Mouse (Mus musculus): ENCODE measurements around the gene Gtf3c4. TPM values are rescaled to one million over a fixed set of nuclear protein-coding genes. Genes with fewer than 3 reads are reported as not detected.

Gtf3c4 gene
- polyA plus RNA-seq, 1 experiment from 2014 or later = 3.3 TPM

DNA sequence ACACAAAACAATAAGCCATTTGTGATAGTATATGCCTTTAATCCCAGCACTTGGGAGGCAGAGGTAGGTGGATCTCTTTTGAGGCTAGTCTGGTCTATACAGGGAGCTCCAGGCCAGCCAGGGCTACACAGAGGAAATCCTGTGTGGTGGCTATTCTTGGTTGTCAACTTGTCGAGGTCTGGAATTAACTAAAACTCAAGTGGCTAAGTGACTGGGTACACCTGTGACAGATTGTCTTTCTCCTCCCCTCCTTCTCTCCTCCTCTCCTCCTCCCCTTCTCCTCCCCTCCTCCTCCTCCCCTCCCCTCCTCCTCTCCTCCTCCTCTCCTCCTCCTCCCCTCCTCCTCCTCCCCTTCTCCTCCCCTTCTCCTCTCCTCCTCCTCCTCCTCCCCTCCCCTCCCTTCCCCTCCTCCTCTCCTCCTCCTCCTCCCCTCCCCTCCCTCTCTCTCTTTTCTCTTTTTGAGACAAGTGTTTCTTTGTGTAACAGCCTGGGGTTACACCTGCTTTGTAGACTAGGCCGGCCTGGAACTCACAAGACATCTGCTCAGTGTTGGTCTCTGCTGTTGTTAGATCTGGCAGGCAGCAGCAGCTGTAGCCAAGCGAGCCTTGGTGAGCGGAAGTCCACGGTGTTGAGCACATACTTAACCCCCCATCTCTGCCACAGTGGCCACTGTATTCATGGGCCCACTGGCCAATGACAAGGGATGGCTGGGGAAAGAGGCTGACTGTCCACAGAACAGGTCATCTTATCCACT, 29.7 kb downstream of the Gtf3c4 start:
- H3K4me2 ChIP-seq (ENCODE audit: low read depth, low read length) = no peak overlapping the region
- H3K9me3 ChIP-seq (ENCODE audit: low read length) = no peaks in the 10 kb centered on the region
- no peaks in the 10 kb centered on the region for H3K27me3 ChIP-seq (ENCODE audit: insufficient read depth, low read length)
- no peak overlapping the region for H3K27ac ChIP-seq (ENCODE audit: low read depth)
- no peaks in the 10 kb centered on the region for H3K4me1 ChIP-seq (ENCODE audit: insufficient read depth)
- TF ChIP-seq EP300 (IDR thresholded peaks at IDR 0.05; ENCODE audit: low read depth) (no peak), CTCF (IDR thresholded peaks at IDR 0.05; ENCODE audit: low read depth) (no peak)
- no peak for ATAC-seq
- DNase-seq = no peak
- no peak overlapping the region for H3K4me3 ChIP-seq (ENCODE audit: low read depth, low read length)
- WGBS (ENCODE audit: insufficient replicate concordance) = 61% methylated on average over 5 of the region's 5 CpGs
- no peaks in the 10 kb centered on the region for H3K36me3 ChIP-seq (replicated peaks; ENCODE audit: insufficient read depth, low read length)
- H3K9ac ChIP-seq (replicated peaks) = no peak overlapping the region

DNA sequence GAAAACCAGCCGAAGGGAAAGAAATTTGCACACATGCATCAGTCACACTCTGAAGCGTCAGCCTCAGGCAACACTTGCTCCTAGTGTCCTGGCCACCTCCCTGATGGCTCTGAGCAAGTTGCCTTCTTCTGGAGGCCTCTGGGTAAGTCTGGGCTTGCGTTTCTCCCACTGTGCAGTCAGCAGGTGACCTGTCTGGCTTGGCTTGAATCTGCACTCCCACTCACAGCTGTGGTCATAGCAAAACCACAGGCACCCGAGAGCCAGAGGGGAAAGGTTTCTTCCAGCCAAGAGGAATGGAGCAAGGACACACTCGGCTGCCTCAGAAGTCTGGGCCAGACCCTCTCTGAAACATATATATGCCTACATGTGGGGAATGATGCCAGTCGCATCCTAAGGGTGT, 31.3 kb downstream of the Gtf3c4 start:
- TF ChIP-seq EP300 (IDR thresholded peaks at IDR 0.05; ENCODE audit: low read depth) (no peak), CTCF (IDR thresholded peaks at IDR 0.05; ENCODE audit: low read depth) (no peak)
- Histone ChIP-seq H3K27ac (ENCODE audit: low read depth) (no peak overlapping the region), H3K36me3 (replicated peaks; ENCODE audit: insufficient read depth, low read length) (no peaks in the 10 kb centered on the region), H3K4me1 (ENCODE audit: insufficient read depth) (no peaks in the 10 kb centered on the region), H3K4me3 (ENCODE audit: low read depth, low read length) (no peak overlapping the region), H3K27me3 (ENCODE audit: insufficient read depth, low read length) (no peaks in the 10 kb centered on the region), H3K9ac (replicated peaks) (no peak overlapping the region), H3K4me2 (ENCODE audit: low read depth, low read length) (no peak overlapping the region), H3K9me3 (ENCODE audit: low read length) (no peaks in the 10 kb centered on the region)
- 69% methylated on average over 6 of the region's 6 CpGs for WGBS (ENCODE audit: insufficient replicate concordance)
- ATAC-seq = no peak
- no peak for DNase-seq

GRCm38 (mm10) chr2:28803406-28803805, 36.8 kb downstream of the Gtf3c4 start:
- DNase-seq = no peak
- WGBS (ENCODE audit: insufficient replicate concordance) = 57% methylated on average over 7 of the region's 7 CpGs

GRCm38 (mm10) chr2:28799575-28799974, 40.6 kb downstream of the Gtf3c4 start:
- Histone ChIP-seq H3K9ac (replicated peaks) (no peak overlapping the region), H3K27me3 (ENCODE audit: insufficient read depth, low read length) (no peaks in the 10 kb centered on the region), H3K4me1 (ENCODE audit: insufficient read depth) (no peaks in the 10 kb centered on the region), H3K4me2 (ENCODE audit: low read depth, low read length) (no peak overlapping the region), H3K9me3 (ENCODE audit: low read length) (no peaks in the 10 kb centered on the region), H3K4me3 (ENCODE audit: low read depth, low read length) (no peak overlapping the region), H3K36me3 (replicated peaks; ENCODE audit: insufficient read depth, low read length) (no peaks in the 10 kb centered on the region), H3K27ac (ENCODE audit: low read depth) (no peak overlapping the region)
- 42% methylated on average over 2 of the region's 2 CpGs for WGBS (ENCODE audit: insufficient replicate concordance)
- DNase-seq = no peak
- no peak for ATAC-seq
- TF ChIP-seq CTCF (IDR thresholded peaks at IDR 0.05; ENCODE audit: low read depth) (no peak), EP300 (IDR thresholded peaks at IDR 0.05; ENCODE audit: low read depth) (no peak)

More at GRCm38 (mm10) chr2:28803406-28803805, 36.8 kb downstream of the Gtf3c4 start:
- H3K4me3 ChIP-seq (ENCODE audit: low read depth, low read length) = no peak overlapping the region
- TF ChIP-seq EP300 (IDR thresholded peaks at IDR 0.05; ENCODE audit: low read depth) (no peak), CTCF (IDR thresholded peaks at IDR 0.05; ENCODE audit: low read depth) (no peak)
- H3K4me1 ChIP-seq (ENCODE audit: insufficient read depth) = no peaks in the 10 kb centered on the region
- H3K36me3 ChIP-seq (replicated peaks; ENCODE audit: insufficient read depth, low read length) = no peaks in the 10 kb centered on the region
- ATAC-seq = no peak
- no peaks in the 10 kb centered on the region for H3K27me3 ChIP-seq (ENCODE audit: insufficient read depth, low read length)
- H3K27ac ChIP-seq (ENCODE audit: low read depth) = no peak overlapping the region
- H3K4me2 ChIP-seq (ENCODE audit: low read depth, low read length) = no peak overlapping the region
- H3K9me3 ChIP-seq (ENCODE audit: low read length) = no peaks in the 10 kb centered on the region
- no peak overlapping the region for H3K9ac ChIP-seq (replicated peaks)

GRCm38 (mm10) chr2:28798390-28798789, 41.8 kb downstream of the Gtf3c4 start:
- Histone ChIP-seq H3K4me2 (ENCODE audit: low read depth, low read length) (no peak overlapping the region), H3K4me1 (ENCODE audit: insufficient read depth) (no peaks in the 10 kb centered on the region), H3K36me3 (replicated peaks; ENCODE audit: insufficient read depth, low read length) (no peaks in the 10 kb centered on the region), H3K27me3 (ENCODE audit: insufficient read depth, low read length) (no peaks in the 10 kb centered on the region), H3K4me3 (ENCODE audit: low read depth, low read length) (no peak overlapping the region), H3K27ac (ENCODE audit: low read depth) (no peak overlapping the region), H3K9me3 (ENCODE audit: low read length) (no peaks in the 10 kb centered on the region), H3K9ac (replicated peaks) (no peak overlapping the region)
- ATAC-seq = no peak
- 31% methylated on average over 3 of the region's 3 CpGs for WGBS (ENCODE audit: insufficient replicate concordance)
- no peak for DNase-seq
- TF ChIP-seq CTCF (IDR thresholded peaks at IDR 0.05; ENCODE audit: low read depth) (no peak), EP300 (IDR thresholded peaks at IDR 0.05; ENCODE audit: low read depth) (no peak)

DNA sequence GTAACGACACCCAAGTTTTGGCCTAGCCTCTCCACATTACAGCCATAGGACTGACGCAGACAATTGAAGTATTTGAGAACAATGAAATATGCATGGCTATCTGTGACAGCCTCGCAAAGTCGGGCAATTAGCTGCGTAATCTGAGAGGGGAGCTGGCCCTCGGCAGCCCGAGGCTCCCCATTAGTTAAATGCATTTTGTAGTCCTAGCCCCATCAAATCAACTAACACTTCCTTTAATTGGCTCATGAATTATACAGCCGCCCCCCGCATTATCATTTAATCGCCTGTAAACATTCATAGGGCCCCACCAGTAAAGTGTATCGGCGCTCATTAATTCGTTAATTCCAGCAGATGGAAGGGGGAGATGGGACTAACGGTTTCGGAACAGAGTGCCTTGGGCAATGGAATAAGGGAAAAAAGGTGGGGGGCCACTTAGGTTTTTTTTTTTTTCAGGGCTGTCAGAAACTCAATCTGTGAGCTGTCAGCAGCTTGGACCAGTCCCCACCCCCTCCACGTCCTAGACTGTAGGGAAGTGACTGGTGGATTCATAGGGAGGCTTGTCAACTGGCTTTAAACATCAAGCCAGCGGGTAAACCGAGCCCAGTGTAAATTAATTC, 42.6 kb downstream of the Gtf3c4 start:
- TF ChIP-seq CTCF (IDR thresholded peaks at IDR 0.05; ENCODE audit: low read depth) = no peak
- TF ChIP-seq EP300 (IDR thresholded peaks at IDR 0.05; ENCODE audit: low read depth) = no peak
- no peak for ATAC-seq
- WGBS (ENCODE audit: insufficient replicate concordance) = 69% methylated on average over 18 of the region's 18 CpGs

More for the DNA sequence above, 42.6 kb downstream of the Gtf3c4 start:
- Histone ChIP-seq H3K4me2 (ENCODE audit: low read depth, low read length) (no peak overlapping the region), H3K4me1 (ENCODE audit: insufficient read depth) (no peaks in the 10 kb centered on the region), H3K27me3 (ENCODE audit: insufficient read depth, low read length) (no peaks in the 10 kb centered on the region), H3K36me3 (replicated peaks; ENCODE audit: insufficient read depth, low read length) (no peaks in the 10 kb centered on the region), H3K27ac (ENCODE audit: low read depth) (no peak overlapping the region), H3K9ac (replicated peaks) (no peak overlapping the region), H3K4me3 (ENCODE audit: low read depth, low read length) (no peak overlapping the region), H3K9me3 (ENCODE audit: low read length) (no peaks in the 10 kb centered on the region)
- DNase-seq = no peak
